Mouse (Mus musculus) urinary bladder, postnatal 10 days (tissue): ENCODE measurements at regions not wholly inside any gene's neighbourhood (a gene's known extent, or its start where the extent isn't known, plus 50 kb on each side); places are given as distances from the start of the nearest gene placed in this dataset.
"Not testable (repeated sequence)": the region's sequence is repeated elsewhere in the genome, so short reads cannot be mapped to it uniquely, and the experiment has no call there.

Experiments
- DNase-seq: peaks from one replicate; pipeline ENCODE4 v3.0.0; 2022; ENCODE audit warnings: low spot score

- peak; percentile 27 for DNase-seq
These were observed 201.3 kb upstream of the 1700056E22Rik start for GRCm38 (mm10) chr1:184235131-184235983.

- no peak for DNase-seq
These were observed 200.4 kb upstream of the 1700056E22Rik start for GRCm38 (mm10) chr1:184234320-184234988.

DNA sequence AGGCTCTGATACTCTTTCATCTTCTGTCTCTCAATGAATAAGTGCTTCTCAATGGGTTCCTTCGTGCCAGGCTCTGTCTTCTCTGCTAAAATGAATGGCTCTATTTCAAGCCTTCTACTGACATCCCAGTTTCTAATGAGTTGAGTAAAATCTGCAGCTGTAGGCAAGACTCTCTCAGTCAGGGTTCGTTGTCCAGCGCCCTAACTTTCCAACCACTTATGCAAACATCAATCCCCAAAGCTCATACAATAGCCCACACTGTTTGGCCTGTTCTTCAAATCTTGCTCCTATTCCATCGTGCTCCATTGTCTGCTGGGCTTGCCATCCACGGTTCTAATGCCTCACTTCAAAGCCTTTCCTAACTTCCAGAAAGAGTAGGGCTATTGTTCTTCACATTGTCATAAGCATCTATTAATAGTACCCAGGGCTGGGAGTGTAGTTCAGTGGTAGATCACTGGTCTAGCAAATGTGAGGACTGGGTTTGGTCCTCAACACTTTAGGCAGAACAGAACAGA is 199.7 kb upstream of the 1700056E22Rik start:
- no peak for DNase-seq

- DNase-seq = no peak
These were observed 188.2 kb upstream of the 1700056E22Rik start for GRCm38 (mm10) chr1:184222326-184222725.

DNA sequence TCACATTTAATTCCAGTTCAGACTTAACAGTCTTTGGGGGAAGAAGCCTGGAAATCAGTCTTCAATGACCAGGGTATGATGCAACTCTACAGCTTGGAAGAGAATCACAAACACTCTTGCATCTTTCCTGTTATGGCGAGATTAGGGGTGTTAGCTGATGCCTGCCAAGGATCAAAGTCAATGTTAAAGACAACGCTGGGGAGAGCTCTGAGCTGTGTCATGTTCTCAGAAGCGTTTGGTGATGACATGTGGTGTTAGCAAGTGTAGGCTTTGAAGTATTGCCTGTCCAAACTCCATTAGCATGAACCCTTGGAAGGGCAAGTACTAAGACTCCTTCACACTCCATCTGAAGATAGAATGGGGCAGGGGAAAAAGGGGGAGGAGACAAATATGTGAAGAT is 187.7 kb upstream of the 1700056E22Rik start:
- DNase-seq = no peak

GRCm38 (mm10) chr1:184197272-184197671 is 163.2 kb upstream of the 1700056E22Rik start:
- DNase-seq = no peak

- no peak for DNase-seq
These were observed 157.2 kb upstream of the 1700056E22Rik start for GRCm38 (mm10) chr1:184191325-184191724.

DNA sequence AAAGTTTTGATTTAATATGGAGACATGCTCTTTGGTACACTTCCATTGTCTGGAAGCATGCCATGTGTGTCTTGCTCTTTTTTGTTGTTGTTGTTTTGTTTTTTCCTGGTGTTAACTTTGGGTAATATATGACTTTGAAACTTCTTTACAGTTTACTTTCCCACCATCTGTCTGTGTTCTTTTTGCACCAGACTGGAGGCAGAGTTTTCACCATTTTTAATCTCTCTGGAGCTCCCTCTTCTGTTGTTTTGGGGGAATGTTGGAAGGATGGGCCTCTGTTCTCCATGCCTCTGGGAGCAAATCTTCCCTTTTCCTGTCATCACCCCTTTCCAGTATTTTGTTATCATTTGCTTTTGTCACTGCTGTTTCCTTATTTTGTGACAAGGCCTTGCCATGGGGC is 153.5 kb upstream of the 1700056E22Rik start:
- no peak for DNase-seq

- no peak for DNase-seq
These were observed 148.1 kb upstream of the 1700056E22Rik start for GRCm38 (mm10) chr1:184182163-184182562.

- not testable (repeated sequence) for DNase-seq
These were observed 140.3 kb upstream of the 1700056E22Rik start for GRCm38 (mm10) chr1:184174416-184174815.

DNA sequence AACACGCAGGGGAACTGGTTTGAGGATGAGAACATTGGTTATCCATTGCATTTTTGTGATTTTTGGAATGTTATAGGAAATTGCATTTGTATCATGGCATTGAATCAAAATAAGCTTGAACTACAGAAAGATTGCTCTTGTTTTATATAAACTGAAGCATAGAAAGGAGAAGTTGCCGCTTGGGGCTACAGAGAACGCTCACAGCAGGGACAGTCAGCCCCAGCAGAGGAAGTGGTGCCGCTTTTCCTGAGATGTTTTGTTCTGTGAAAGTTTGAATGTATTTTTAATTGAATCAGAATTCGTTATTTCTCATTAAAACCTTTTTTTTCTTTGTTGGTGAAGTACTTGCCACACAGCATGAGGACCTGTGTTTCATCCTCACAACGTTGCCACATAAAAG is 139.6 kb upstream of the 1700056E22Rik start:
- DNase-seq = no peak

GRCm38 (mm10) chr1:184172986-184173385 is 138.9 kb upstream of the 1700056E22Rik start:
- no peak for DNase-seq

GRCm38 (mm10) chr1:184171601-184172000 is 137.5 kb upstream of the 1700056E22Rik start:
- no peak for DNase-seq

GRCm38 (mm10) chr1:184170926-184171325 is 136.8 kb upstream of the 1700056E22Rik start:
- DNase-seq = no peak

- DNase-seq = no peak
These were observed 135.9 kb upstream of the 1700056E22Rik start for GRCm38 (mm10) chr1:184169967-184170366.

DNA sequence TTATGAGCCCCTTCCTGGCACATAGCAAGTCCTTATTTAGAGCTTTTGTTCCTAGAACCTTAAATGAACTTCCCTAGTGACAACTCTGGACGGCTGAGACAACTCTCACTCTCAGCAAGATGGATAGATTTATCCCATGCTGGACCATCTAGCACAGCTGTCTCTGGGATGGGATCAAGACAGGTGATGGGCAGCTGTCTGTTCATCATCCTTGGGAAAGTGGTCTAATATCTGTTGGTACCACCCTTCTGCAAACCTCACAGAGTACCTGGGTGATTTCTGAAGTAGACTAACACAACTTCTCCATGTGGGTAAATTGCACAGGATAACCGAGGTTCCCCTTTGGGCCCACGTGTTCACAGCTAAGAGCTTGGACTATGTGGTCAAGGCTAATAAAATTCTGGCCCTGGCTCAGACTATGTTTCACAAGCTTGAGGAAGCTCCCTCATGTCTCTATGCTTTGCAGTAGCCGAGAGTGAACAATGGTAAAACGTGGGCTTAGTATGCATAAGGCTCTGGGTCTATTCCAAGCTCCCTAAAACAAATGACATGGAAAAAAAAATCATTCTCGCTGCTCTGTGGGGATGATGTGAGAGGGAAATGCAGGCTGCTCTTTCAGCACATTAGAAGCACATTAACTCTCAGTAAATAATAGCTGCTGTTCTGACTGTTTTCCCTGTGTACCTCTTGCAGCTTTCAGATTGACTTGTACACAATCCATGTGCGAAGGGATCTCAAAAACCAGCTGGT is 135.1 kb upstream of the 1700056E22Rik start:
- no peak for DNase-seq

DNA sequence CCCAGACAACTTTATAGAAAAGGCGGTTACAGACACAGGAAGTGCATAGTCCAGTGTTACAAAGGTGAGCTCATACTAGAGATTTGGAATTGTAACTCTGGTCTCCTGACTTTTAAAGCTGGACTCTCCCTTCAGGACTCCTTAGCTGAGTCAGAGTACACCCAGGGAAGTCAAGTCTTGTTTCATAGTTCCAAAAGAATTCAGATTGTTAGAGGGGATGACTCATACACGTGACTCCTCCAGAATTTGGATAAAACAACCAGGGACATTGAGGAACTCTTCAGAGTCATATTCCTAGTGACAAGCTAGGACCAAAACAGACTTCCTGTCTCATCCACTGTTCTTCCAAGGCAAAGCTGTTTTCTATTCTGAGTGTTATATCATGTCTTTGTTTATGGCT is 132.8 kb upstream of the 1700056E22Rik start:
- no peak for DNase-seq

- not testable (repeated sequence) for DNase-seq
These were observed 128.4 kb upstream of the 1700056E22Rik start for GRCm38 (mm10) chr1:184162526-184162925.

GRCm38 (mm10) chr1:184147713-184148112 is 113.6 kb upstream of the 1700056E22Rik start:
- DNase-seq = no peak

DNA sequence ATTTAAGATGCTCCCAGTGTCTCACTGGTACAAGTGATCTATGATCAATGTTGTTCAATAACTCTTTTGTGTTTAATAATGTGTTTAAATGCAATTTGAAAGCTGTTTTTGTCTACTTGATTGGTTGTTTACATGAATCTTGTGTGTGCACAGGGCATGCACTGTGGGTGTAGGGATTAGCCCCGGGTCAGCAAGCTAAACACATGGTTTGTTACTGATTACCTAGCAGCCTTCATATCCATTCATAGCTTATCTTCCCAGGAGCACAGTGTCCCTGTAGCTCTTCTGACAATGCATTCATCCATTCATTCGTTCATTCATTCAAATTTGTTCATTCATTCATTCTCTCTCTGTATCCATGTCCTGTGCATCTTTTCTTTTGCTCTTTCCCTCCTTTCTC is 108.9 kb upstream of the 1700056E22Rik start:
- no peak for DNase-seq

GRCm38 (mm10) chr1:184140486-184140885 is 106.4 kb upstream of the 1700056E22Rik start:
- DNase-seq = no peak

GRCm38 (mm10) chr1:184140082-184140481 is 106.0 kb upstream of the 1700056E22Rik start:
- DNase-seq = no peak
